Mouse (Mus musculus): Measurements from ENCODE around the gene Akap10. TPM values are rescaled to one million over a fixed set of nuclear protein-coding genes. Genes with fewer than 3 reads are reported as not detected.
A peak's percentile ranks its signal among the peaks of the same experiment; 100 is the strongest.
"Not testable (repeated sequence)": the region's sequence is repeated elsewhere in the genome, so short reads cannot be mapped to it uniquely, and the experiment has no call there.

The Akap10 gene
- total RNA-seq, 2 experiments from 2014 or later = 38.0 to 42.0 TPM

DNA sequence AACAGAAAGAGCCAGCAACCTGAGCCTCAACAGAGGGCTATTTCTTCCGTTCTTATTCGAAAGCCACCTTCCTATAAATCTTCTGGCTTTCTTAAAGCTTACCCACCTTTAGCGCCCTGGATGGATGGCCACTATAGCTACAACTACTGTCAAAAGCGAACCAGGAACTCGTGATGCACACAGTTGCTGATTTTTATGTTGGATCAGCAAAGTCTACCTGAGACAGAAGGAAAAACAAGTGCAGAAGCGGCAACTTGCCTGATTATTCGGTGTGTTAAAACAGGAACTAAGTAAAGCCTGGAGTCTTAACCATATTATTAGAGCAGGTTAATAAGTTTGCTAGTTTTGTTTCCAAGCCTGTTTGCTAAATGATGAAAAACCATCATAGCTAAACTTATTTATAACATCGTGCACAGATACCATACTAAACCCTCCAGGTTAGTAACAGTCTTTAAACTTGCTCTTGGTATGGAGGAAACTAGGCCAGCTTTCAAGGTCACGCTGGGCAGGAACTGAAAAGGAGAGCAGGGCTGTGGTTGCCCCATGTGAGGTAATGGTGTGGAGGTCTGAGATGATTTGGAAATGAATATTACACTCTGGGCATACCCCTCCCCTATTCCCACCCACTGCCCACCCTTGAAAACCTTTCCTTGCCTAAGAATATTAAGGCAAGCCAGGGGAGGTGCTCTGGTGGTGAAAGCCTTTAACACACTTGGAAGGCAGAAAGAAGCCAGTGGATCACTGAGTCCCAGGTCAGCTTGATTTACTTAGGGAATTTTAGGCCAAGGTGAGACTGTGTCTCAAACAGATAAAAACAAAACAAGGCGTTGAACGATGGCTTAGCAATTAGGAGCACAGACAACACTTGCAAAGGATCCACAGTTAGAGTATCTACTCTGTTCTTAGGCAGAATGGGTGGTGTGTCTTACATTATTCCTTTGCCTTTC, 861 bp upstream of the Akap10 start:
- no peak for DNase-seq

DNA sequence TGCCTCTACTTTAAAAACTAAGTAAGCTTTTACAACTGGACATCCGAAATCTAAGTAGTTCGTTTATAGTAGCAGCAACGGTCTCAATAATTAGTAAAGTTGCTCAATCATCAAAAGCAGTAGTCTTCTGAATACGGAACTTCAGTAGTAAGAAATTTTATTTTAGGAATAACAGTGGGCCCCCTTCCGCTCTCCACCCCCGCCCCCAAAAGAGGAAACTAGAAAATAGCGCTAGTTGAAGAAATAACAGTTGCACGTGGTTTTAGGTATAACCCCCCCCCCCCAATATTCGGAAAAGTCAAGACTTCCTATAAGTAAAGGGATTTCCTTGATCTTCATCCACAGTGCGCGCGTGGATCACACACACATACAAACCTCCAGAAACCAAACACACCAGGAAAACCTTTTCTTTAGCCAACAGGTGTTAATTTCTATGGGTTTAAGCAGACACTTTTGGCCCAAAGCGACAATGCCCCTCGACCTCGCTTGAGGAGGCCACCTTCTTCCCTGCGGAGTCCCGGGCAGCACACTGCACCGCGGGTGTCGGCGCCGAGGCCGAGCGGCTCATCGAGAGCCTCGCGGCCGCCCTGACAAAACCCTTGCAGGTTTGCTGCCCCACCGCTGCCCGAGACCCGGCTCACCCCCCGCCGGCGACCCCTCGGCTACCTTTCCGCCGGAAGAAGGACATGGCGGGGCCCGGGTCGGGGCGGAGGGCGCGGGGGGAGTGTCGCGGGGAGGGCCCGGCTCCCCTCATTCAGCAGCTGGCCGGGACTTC, 542 bp downstream of the Akap10 start:
- no peak for DNase-seq

DNA sequence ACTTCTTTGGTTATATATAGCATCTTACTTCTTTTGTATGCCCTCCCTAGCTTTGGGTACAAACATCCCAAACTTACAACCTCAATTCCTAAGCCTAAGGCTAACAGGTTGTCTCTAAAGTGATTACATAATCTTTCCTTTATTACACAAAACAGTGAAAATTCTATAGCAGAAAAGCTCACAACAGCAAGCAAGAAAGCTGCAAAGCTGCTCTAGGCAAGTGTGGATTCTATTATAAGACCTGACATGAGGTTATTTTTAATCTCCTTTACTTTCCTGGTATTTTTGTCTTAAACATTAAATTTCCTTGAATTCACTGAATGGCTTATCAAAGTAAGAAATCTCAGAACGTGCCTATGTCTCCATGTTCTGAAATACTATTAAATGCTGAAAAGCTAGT, 6.7 kb downstream of the Akap10 start:
- DNase-seq = no peak

DNA sequence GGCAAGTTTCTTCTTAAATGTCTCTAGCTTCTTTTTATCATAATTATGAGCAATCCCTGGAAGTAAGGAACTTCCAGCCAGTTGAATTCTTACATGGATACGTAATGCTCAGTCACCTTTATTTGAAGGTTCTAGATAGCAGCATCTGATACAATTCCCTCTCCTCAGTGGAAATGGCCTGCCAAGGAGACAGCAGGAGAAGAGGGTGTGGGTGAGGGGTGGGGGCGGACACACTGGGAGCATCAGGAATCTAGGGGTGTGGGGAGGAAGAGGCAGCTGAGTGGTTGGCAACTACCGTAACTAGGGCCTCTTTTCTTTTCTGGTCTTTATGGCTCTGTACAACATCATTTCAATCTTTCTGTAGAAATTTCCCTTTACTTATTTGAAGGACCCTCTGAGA, 10.3 kb downstream of the Akap10 start:
- peak in 1 of 2 experiments; percentile 10 for DNase-seq

DNA sequence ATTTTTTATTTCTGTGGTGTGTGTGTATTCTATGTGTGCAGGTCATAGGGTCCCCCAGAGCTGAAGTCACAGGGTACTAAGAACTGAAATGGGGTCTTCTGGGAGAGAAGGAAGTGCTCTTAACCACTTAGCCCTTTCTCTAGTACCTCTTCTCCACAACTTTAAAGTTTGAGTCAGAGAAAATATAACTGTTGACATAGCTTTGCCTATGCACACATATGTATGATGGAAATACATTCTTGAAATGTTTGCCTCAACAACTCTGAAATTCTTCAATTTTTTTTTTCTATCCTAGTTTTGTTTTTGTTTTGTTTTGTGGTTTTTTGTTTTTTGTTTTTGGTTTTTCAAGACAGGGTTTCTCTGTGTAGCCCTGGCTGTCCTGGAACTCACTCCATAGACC, 21.7 kb downstream of the Akap10 start:
- DNase-seq = no peak

DNA sequence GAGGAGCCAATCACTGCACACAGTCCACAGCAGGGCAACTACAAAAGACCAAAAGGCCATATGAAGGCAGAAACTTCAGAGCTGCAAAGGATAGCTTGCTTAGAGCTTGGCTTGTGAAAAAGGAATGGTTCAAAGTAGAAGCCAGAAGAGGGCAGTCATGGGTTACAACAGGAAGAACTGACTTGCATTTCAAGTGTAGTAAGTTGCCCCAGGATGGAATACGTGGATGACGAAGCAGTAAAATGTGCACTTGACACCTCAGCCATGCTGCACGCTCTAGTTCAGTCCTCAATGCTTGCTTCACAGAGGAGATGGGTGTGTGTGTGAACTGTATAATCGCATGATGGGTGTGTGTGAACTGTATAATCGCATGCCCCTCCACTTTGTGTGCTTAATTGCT, 47.9 kb downstream of the Akap10 start:
- DNase-seq = no peak

DNA sequence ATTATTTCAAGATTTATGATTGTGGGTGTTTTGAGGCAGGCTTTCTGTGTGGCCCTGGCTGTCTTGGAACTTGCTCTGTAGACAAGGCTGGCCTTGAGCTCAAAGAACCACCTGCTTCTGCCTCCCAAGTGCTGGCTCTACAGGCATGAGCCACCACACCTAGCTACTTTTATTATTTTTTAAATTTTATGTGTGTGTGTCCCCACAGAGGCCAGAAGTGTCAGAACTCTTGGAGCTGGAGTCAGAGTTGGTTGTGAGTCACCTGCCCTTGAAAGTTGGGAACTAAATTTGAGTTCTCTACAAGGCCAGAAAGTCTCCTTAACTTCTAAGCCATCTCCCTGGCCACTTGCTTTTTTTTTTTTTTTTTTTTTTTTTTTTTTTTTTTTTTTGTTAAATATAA, 50.1 kb downstream of the Akap10 start:
- DNase-seq = no peak

DNA sequence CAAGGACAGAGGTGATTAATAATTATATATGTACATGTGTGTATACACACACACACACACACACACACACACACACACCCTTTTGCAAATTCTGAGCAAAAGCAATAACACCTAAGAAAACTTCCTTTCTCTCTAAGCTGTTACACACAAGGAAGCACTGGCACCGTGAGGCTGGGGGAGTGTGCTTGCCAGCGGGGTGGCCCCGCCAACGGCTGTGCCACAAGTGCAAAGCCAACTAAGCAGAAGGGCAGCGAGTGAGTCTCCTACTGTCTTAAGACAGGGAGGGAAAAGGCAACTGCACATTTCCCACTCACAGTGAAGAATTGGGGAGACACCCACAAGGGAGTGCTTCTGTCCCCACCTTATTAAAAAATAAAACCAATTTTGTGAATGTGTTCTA, 58.2 kb downstream of the Akap10 start:
- no peak for DNase-seq

DNA sequence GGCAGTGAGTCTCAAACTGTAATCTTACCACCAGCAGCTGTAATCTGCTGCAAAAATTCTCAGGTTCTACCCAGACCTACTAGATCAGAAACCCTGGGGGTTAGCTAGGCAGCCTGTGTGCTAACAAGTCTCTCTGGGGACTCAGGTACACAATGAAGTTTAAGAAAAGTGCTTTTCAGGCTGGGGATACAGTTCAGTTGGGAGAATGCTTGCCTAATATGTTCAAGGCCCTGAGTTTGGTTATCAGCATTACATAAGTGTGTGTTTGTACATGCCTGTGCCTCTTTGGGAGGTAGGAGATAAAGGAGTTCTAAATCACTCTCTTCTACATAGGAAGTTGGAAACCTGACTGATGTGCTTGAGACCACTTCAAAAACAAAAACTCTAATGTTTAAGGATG, 63.2 kb downstream of the Akap10 start:
- no peak for DNase-seq

DNA sequence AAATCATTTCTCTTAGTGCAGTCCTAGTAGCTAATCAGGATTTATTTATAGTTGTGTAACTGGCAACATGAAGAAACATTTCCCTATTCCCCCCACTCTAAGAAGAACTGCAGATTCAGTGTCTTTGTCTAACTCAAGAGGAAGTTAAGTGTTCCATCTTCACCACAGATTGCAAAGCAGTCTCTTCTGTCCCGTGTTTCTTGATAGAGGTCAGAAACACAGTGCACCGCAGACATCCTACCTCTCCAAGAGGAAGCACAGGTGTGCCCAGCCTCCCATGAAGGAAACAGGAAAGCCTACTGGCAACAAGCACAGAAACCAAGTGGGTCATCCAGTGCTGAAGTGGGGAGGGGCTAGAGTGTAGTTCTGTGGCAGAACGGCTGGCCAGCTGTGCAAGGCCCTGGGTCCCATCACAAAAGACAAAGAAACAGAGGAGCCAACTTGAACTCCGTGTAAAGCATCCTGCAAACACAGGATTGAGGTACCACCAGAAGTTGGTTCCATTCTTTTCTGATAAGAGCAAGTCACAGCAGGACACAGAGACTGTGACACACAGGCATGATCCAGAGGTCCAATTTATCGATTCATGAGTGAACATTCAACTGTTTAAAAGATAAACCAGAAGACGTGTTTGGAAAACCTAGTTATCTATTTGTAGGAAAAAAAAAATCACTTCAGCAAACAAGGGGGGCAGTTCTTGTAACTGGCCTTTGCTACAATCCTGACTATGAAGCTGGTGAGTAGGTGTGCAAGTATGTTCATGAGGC, 68.1 kb downstream of the Akap10 start:
- no peak for DNase-seq

DNA sequence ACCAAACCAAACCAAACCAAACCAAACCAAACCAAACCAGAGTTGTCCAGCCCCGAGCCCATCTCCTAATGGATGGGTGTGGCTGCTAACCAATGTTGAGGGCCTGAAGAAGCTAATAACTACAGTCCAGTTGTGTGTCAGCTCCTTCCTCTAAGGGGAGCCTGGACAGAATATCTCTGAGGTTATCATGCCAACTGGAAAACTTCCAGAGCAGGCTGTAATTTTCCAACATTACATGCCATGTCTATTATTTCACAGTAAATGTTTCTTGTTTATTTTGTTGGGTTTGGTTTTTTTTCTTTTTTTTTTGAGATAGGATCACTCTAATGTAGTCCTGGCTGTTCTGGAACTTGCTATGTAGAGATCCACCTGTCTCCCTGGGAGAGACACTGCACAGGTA, 70.7 kb downstream of the Akap10 start:
- DNase-seq = no peak

DNA sequence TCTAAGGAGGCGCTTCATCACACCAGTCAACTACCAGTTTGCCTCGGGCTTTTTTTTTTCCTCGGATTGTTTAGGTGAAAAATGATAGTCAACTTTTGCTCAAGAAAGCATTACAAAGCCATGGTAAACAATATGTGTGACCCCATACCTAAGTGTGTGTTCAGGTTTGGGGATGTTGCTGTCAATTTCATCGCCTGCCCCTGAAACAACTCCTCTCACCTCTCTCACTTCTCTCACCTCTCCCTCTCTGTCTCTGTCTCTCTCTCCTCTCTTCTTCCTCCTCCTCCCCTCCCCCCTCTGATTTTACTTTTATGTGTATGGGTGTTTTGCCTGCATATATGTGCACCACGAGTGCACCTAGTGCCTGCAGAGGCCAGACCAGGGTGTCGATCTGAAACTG, 74.5 kb downstream of the Akap10 start:
- DNase-seq = no peak

DNA sequence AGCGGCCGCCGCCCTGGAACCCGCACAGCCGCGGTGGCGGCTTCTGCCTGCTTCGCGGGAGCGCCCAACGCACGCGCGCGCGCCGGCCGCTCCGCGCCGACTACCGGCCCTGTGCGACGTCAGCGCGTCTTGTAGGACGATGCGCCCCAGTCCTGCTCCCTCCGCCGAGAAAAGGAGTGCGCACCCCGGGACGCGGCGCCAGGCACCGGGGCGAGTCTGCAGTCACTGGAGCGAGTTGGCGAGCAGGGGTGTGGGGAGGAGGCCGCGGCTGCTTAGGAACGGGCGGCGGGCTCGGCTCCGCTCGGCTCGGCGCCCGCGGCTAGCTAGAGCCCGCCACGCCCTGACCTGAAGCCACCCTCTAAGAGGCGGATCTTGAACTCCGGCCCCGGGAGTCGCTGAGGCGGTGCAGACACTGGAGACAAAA, 75.1 kb downstream of the Akap10 start, which contains the start of gene Ulk2:
Gene Ulk2, minus strand, starts transcription at position 86 of the 424 bp plus-strand sequence.
- DNase-seq = peak; percentile 90

DNA sequence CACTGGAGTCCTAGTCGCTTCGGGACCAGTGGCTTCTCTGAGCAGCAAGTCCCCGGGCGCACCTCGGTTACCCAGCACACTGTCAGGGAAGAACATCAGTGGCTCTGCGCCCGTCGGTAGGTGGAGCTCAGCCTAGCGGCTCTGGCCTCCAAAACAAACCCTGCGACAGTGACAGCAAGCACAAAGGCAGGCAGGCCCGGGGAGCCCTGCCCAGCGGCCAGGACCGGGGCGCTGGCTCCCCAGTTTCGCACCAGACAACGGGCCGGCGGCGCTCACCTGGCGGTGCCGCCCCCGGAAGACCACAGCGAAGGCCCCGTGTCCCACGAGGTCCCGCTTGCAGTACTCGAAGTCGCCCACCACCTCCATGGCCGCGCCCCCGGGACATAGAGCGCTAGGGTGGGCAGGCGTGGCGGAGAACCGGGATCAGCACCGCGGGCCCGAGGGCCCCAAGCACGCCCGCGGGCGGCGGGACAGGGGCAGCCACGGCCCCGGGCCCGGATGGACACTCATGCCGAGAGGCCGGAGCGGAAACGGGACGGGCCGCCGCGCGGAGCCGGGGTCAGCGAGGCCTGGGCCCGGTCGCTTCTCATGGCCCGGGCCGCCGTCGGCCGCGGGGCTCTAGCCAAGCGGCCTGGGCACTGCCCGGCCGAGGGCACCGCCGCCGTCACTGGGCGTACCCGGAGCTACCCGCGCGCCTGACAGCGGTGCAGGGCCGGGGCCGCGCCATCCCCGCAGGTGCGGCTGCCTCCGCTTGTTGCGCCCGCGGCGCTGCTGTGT, 75.7 kb downstream of the Akap10 start:
- peak; percentile 83 to 86 for DNase-seq

DNA sequence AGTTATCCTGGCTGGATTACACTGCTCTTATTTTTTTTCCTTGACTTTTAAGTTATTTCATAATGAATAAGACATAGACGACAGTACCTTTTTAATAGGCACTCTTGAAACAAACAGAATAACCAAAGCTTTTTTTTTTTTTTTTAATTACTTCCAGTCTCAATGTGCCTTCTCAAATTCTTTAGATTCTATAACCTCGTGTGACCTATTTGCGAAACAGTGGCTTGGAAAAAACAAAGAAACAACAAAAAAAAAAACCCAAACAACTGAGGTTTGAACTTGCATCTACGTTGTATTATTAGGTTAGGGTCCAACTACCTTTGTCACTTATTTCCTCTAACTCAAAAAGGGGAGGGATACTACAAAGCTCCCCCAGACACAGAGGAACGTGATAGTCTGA, 76.4 kb downstream of the Akap10 start:
- DNase-seq = no peak

DNA sequence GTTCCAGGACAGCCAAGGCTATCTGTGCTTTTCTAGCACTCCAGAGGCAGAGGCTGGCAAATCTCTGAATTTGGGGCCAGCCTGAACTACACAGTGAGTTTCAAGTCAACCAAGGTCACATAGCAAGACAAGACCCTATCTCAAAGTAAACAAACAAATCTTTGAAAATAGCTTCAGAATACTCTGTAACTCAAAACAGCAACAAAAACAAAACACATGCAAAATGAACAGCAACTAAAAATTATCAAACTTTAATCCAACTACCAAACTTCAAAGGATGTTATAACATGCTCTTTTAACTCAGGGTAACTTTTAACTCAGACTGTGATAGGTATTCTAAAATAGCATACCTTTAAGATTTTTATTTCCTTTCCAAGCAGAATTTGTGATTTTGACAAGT, 77.1 kb downstream of the Akap10 start:
- DNase-seq = no peak

DNA sequence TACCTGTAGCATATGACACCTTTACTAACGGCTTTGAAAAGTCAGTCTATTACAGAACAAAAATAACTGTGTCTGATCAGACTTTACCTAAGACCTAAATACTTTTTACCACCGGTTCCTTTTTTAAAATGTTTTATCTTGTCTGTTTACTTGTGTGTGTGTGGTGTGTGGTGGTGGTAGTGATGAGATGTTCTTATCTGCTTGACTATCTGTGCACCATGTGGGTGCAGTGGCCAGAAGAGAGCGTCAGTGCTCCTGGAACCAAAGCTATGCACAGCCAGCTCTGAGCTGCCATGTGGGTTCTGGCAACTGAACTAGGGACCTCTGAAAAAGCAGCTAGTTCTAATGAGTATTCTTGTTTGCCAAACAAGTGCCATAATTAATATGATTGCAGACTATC, 78.9 kb downstream of the Akap10 start:
- DNase-seq = no peak

DNA sequence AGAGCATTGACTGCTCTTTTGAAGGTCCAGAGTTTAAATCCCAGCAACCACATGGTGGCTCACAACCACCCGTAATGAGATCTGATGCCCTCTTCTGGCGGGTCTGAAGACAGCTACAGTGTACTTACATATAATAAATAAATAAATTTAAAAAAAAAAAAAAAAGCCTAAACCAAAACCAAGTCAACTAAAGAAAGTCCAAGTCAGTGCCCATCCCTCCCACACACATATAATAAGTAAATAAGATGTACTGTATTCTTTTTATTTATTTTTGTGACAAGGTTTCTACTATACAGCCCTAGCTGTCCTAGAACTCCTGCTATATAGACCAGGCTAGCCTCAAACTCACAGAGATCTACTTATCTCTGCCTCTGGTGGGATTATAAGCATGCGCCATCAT, 89.4 kb downstream of the Akap10 start:
- not testable (repeated sequence) for DNase-seq

DNA sequence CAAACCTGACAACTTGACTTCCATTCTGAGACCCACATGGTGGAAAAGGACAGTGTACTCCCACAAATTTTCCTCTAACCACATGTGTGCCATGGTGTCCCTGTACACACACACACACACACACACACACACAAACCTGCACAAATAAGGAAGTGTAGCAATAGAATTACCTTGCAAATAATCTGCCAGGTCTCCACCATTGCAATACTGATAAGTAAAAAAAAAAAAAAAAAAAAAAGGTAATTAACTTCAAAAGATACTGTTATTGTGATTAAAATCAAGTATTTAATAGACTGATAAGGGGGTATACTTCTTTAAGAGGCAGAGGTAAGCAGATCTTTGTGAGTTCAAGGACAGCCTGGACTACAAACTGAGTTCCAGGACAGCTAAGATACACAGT, 90.1 kb downstream of the Akap10 start:
- DNase-seq = no peak

DNA sequence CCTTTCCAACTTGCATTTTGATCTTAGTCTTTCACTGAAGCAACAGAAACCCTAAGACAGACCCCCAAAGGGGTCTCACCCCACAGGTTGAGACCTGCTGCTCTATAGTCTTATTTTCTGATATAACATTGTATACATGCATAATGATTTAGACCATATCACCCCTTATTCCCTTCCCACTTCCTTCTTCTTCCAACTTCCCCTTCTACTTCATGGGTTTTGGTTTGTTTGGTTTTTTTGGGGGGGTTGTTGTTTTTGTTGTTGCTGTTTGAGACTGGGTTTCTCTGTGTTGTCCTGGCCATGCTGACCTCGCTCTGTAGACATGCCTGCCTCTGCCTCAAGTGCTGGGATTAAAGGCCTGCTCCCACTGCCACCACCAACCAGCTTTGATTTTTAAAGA, 90.9 kb downstream of the Akap10 start:
- DNase-seq = no peak
